Mouse (Mus musculus): ENCODE measurements at regions not wholly inside any gene's neighbourhood (a gene's known extent, or its start where the extent isn't known, plus 50 kb on each side); places are given as distances from the start of the nearest gene placed in this dataset.

DNA sequence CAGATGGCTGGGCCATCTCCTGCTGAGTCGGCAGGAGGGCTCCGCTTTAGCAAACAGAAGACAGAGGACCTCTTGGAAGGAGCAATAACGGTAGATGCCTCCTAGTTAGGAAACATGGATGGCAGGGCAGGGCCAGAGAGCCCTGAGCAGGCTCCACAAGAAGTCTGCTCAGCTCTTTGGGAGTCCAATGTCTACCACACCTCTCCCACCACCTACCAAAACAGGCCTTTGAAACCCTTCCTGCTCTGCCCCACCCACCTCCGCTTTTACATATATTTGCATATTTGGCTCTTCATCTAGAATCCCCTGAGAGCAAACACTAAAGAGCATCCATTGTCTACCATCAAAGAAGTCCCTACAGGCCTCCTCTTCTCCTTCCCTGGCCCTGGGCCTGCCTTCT lies 104.6 kb upstream of the Tle3 start:
- DNase-seq (ENCODE audit: low spot score): no peak

DNA sequence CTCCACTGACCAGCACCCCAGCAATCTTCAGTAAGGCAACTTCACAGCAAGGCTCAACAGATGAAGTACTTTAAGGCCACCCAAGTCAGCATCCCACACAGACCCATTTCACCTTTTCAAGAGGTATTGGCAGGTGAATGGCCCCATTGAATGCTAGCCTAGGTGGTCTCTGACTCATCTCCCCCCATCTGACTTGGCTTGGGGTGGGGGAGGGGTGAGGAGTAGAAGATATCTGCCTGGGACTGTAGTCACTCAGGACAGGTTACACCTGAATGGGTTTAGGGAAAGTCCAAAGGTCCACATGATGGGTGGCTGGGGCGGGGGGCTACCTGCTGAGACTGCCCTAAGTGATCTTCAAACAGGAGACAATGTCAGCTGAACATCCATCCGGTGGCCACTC lies 104.0 kb upstream of the Tle3 start:
- WGBS: 92% methylated on average over 2 of the region's 2 CpGs
- Histone ChIP-seq H3K27ac (ENCODE audit: low read depth, low read length) (no peak overlapping the region), H3K9me3 (ENCODE audit: control insufficient read depth, low read length) (no peaks in the 10 kb centered on the region), H3K36me3 (ENCODE audit: control insufficient read depth, insufficient read depth, low read length) (no peaks in the 10 kb centered on the region), H3K4me2 (ENCODE audit: low read depth, low read length, severe bottlenecking) (no peak overlapping the region), H3K9ac (ENCODE audit: low read length) (no peak overlapping the region), H3K27me3 (ENCODE audit: control insufficient read depth, insufficient read depth, low read length) (0 out of 2 replicates have a peak, but pooled peaks cover 2% of the 10 kb centered on the region), H3K4me1 (replicated peaks; ENCODE audit: control insufficient read depth, insufficient read depth, low read length) (0 out of 2 replicates have a peak, but pooled peaks cover 2% of the 10 kb centered on the region), H3K4me3 (ENCODE audit: low read depth, low read length) (no peak overlapping the region)
- ATAC-seq (replicated peaks; ENCODE audit: low FRiP score) (no peak), DNase-seq (ENCODE audit: low spot score) (no peak)

More for the DNA sequence above, 104.6 kb upstream of the Tle3 start:
- H3K36me3 ChIP-seq (ENCODE audit: control insufficient read depth, insufficient read depth, low read length): no peaks in the 10 kb centered on the region
- H3K27ac ChIP-seq (ENCODE audit: low read depth, low read length): no peak overlapping the region
- no peak overlapping the region for H3K9ac ChIP-seq (ENCODE audit: low read length)
- no peak overlapping the region for H3K4me3 ChIP-seq (ENCODE audit: low read depth, low read length)
- H3K27me3 ChIP-seq (ENCODE audit: control insufficient read depth, insufficient read depth, low read length): 0 out of 2 replicates have a peak, but pooled peaks cover 2% of the 10 kb centered on the region
- no peak overlapping the region for H3K4me2 ChIP-seq (ENCODE audit: low read depth, low read length, severe bottlenecking)
- H3K9me3 ChIP-seq (ENCODE audit: control insufficient read depth, low read length): no peaks in the 10 kb centered on the region
- H3K4me1 ChIP-seq (replicated peaks; ENCODE audit: control insufficient read depth, insufficient read depth, low read length): 0 out of 2 replicates have a peak, but pooled peaks cover 2% of the 10 kb centered on the region
- no peak for ATAC-seq (replicated peaks; ENCODE audit: low FRiP score)
- 77% methylated on average over 4 of the region's 4 CpGs for WGBS

DNA sequence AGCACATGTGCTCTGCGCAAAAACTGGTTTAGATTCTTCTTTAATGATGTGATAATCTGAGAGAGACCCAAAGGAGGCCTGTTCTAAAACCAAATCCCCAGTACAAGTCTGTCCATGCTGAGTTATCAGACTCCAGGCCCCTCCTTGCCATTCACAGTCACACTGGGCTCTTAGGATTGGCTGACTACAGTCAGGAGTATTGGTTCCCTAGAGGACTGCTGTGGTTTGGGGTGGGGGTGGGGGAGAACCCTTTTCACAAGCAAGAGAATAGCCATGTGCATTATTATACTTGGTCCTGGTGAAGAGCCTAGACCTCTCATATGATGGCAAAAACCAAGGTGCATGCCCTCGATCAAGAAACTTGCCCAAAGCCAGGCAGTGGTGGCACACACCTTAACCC lies 103.5 kb upstream of the Tle3 start:
- H3K9me3 ChIP-seq (ENCODE audit: control insufficient read depth, low read length): no peaks in the 10 kb centered on the region
- no peak for ATAC-seq (replicated peaks; ENCODE audit: low FRiP score)
- no peak overlapping the region for H3K4me3 ChIP-seq (ENCODE audit: low read depth, low read length)
- no peak overlapping the region for H3K9ac ChIP-seq (ENCODE audit: low read length)
- DNase-seq (ENCODE audit: low spot score): no peak
- no peak overlapping the region for H3K4me2 ChIP-seq (ENCODE audit: low read depth, low read length, severe bottlenecking)
- H3K36me3 ChIP-seq (ENCODE audit: control insufficient read depth, insufficient read depth, low read length): no peaks in the 10 kb centered on the region
- no peak overlapping the region for H3K27ac ChIP-seq (ENCODE audit: low read depth, low read length)
- 89% methylated on average over 2 of the region's 2 CpGs for WGBS
- H3K4me1 ChIP-seq (replicated peaks; ENCODE audit: control insufficient read depth, insufficient read depth, low read length): 0 out of 2 replicates have a peak, but pooled peaks cover 2% of the 10 kb centered on the region
- 0 out of 2 replicates have a peak, but pooled peaks cover 2% of the 10 kb centered on the region for H3K27me3 ChIP-seq (ENCODE audit: control insufficient read depth, insufficient read depth, low read length)

DNA sequence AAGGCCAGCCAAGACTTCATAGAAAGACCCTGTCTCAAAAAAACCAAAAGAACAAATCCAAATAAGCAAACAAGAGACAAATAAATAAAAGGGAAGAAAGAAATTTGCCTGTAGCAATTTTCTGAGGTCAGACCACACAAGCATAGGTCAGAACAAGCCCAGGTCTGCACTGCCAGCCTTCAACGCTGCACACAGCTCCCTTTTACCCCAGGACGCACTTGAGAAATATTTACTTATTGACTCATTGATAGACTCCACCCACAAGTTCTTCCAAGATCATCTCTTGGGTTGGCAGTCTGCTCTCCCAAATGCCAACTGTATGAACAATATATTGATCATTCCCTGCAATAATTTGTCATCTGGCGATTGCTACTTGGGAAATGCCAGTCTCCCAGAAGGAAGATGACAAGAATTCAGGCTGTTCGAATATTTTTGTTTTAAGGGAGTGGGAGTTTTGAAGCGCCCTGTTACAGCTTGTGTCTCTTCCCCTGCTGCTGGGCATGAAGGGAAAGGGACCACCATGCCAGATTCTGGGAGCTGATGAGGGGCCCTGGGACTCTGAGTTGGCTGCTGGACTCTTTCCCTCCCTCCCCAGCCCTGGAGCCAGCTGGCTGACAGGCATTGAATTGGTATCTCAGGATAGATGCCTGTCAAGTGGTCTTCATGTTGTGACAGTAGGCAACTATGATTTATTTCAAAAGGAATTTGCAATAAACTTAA lies 102.9 kb upstream of the Tle3 start:
- Histone ChIP-seq H3K27ac (ENCODE audit: low read depth, low read length) (no peak overlapping the region), H3K9ac (ENCODE audit: low read length) (no peak overlapping the region), H3K36me3 (ENCODE audit: control insufficient read depth, insufficient read depth, low read length) (no peaks in the 10 kb centered on the region), H3K27me3 (ENCODE audit: control insufficient read depth, insufficient read depth, low read length) (0 out of 2 replicates have a peak, but pooled peaks cover 2% of the 10 kb centered on the region), H3K9me3 (ENCODE audit: control insufficient read depth, low read length) (no peaks in the 10 kb centered on the region), H3K4me1 (replicated peaks; ENCODE audit: control insufficient read depth, insufficient read depth, low read length) (0 out of 2 replicates have a peak, but pooled peaks cover 2% of the 10 kb centered on the region), H3K4me3 (ENCODE audit: low read depth, low read length) (no peak overlapping the region), H3K4me2 (ENCODE audit: low read depth, low read length, severe bottlenecking) (no peak overlapping the region)
- WGBS: 85% methylated on average over 5 of the region's 5 CpGs
- ATAC-seq (replicated peaks; ENCODE audit: low FRiP score) (no peak), DNase-seq (ENCODE audit: low spot score) (no peak)

DNA sequence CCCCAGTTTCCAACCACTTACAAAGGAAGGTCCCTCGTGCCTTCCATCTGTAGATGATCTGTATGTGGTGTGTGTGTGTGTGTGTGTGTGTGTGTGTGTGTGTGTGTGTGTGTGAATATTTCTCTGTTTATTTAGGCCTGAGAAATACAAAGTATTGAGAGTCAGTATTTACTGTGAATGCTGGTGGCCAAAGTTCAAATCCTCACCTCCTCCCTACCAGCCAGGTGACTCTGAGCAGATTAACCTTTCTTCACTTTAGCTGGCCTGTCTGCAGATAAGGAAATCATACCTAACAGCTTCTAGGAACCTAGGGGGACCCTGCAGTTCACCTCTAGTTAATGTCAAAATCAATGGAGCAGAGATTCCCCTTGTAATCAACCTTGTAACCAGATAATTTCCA lies 100.9 kb upstream of the Tle3 start:
- 80% methylated on average over 1 of the region's 1 CpGs for WGBS

DNA sequence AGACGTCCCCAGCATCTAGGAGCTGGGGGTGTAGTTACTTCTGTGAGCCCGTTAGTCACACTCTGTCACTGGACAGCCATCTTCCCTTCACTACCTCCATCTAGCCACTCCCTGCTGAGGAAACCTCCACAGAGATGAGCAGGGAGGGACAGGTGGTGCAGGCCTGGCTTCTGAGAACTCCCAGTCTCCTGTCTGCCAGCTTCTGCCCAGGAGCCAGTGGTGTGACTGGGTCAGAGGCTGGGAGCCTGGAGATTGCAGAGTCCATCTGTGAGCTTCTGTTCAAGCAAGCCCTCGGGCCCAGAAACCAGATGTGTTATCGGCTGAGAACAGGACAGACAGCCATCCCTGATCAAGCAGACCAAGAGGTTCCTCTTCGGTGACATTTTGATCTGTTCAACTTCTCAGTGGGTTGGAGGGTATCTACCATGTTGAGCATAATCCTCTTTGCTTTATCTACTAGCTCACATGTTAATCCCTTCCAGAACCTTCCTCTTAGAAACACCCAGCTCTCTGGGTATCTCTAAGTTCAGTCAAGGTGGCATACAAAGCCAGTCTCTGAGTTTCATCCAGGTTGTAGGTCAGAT lies 100.3 kb upstream of the Tle3 start:
- no peak for DNase-seq (ENCODE audit: low spot score)
- no peak overlapping the region for H3K27ac ChIP-seq (ENCODE audit: low read depth, low read length)
- H3K36me3 ChIP-seq (ENCODE audit: control insufficient read depth, insufficient read depth, low read length): no peaks in the 10 kb centered on the region
- ATAC-seq (replicated peaks; ENCODE audit: low FRiP score): no peak
- H3K9ac ChIP-seq (ENCODE audit: low read length): no peak overlapping the region
- no peak overlapping the region for H3K4me2 ChIP-seq (ENCODE audit: low read depth, low read length, severe bottlenecking)
- 78% methylated on average over 5 of the region's 5 CpGs for WGBS
- H3K27me3 ChIP-seq (ENCODE audit: control insufficient read depth, insufficient read depth, low read length): 0 out of 2 replicates have a peak, but pooled peaks cover 2% of the 10 kb centered on the region
- no peak overlapping the region for H3K4me3 ChIP-seq (ENCODE audit: low read depth, low read length)
- H3K4me1 ChIP-seq (replicated peaks; ENCODE audit: control insufficient read depth, insufficient read depth, low read length): 0 out of 2 replicates have a peak, but pooled peaks cover 2% of the 10 kb centered on the region
- no peaks in the 10 kb centered on the region for H3K9me3 ChIP-seq (ENCODE audit: control insufficient read depth, low read length)

More for the DNA sequence above, 100.9 kb upstream of the Tle3 start:
- Histone ChIP-seq H3K36me3 (ENCODE audit: control insufficient read depth, insufficient read depth, low read length) (no peaks in the 10 kb centered on the region), H3K27ac (ENCODE audit: low read depth, low read length) (no peak overlapping the region), H3K9me3 (ENCODE audit: control insufficient read depth, low read length) (no peaks in the 10 kb centered on the region), H3K4me1 (replicated peaks; ENCODE audit: control insufficient read depth, insufficient read depth, low read length) (0 out of 2 replicates have a peak, but pooled peaks cover 2% of the 10 kb centered on the region), H3K9ac (ENCODE audit: low read length) (no peak overlapping the region), H3K4me3 (ENCODE audit: low read depth, low read length) (no peak overlapping the region), H3K27me3 (ENCODE audit: control insufficient read depth, insufficient read depth, low read length) (0 out of 2 replicates have a peak, but pooled peaks cover 2% of the 10 kb centered on the region), H3K4me2 (ENCODE audit: low read depth, low read length, severe bottlenecking) (no peak overlapping the region)
- no peak for DNase-seq (ENCODE audit: low spot score)
- ATAC-seq (replicated peaks; ENCODE audit: low FRiP score): no peak

DNA sequence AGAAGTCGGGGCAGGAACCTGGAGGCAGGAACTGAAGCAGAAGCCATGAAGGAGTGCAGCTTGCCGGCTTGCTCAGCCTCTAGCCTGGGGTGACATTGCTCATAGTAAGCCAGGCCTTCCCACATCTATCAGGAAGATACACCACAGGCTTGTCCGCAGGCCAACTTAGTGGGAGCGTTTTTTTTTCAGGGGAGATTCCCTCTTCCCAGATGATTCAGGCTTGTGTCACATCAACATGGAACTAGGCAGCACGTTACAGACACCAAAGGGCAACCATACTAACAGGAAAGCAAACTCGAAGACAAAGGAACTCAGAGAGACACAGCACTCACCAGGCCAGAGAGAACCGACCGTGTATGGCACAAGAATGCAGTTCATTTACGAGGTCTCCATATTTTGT lies 98.1 kb upstream of the Tle3 start:
- Histone ChIP-seq H3K36me3 (ENCODE audit: control insufficient read depth, insufficient read depth, low read length) (no peaks in the 10 kb centered on the region), H3K27ac (ENCODE audit: low read depth, low read length) (no peak overlapping the region), H3K4me2 (ENCODE audit: low read depth, low read length, severe bottlenecking) (no peak overlapping the region), H3K4me3 (ENCODE audit: low read depth, low read length) (no peak overlapping the region), H3K4me1 (replicated peaks; ENCODE audit: control insufficient read depth, insufficient read depth, low read length) (peaks cover 10% of the 10 kb centered on the region), H3K9ac (ENCODE audit: low read length) (no peak overlapping the region), H3K27me3 (ENCODE audit: control insufficient read depth, insufficient read depth, low read length) (0 out of 2 replicates have a peak, but pooled peaks cover 2% of the 10 kb centered on the region), H3K9me3 (ENCODE audit: control insufficient read depth, low read length) (no peaks in the 10 kb centered on the region)
- no peak for ATAC-seq (replicated peaks; ENCODE audit: low FRiP score)
- DNase-seq (ENCODE audit: low spot score): no peak
- WGBS: 84% methylated on average over 9 of the region's 9 CpGs

DNA sequence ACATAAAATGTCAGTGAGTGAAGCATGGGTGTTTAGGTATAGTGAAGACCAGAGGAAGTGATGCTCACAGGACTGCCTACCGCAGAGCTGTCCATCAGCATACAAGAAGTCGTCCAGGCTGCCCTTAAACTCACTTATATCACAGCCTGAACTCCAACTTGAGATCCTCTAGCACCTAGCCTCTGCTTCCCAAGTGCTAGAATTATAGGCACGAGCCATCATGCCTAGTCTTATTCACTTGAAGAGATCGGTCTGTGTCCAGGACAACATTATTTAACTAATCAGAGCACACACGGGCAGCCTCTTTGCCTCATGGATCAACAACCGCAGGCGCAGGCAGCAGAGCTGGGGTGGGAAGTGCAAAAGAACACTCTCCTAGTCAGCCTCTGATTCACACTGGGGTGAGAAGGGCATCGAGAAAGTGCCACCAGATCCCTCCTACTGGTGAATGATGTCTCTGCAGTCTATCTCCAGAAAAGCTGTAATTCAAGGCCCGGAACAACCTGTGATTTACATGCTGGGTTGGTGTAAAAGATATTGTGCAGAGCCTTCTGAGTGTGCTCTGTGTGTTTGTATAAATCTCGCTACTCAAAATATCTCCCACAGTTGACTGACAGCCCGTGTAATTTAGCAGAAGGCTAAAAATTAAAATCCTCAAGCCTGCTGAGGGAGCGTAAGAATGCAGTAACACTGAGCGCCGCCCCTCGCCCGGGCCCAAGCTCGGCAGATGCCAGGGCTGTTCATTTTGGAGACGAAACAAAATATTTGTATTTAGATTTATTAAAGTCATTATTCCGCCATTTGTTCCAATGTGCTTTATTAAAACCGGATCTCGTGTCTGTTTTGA lies 94.6 kb upstream of the Tle3 start:
- Histone ChIP-seq H3K4me1 (replicated peaks; ENCODE audit: control insufficient read depth, insufficient read depth, low read length) (peaks cover 17% of the 10 kb centered on the region), H3K27me3 (ENCODE audit: control insufficient read depth, insufficient read depth, low read length) (peaks cover 2% of the 10 kb centered on the region; the same call in 1 of the 2 replicates), H3K4me3 (ENCODE audit: low read depth, low read length) (no peak overlapping the region), H3K36me3 (ENCODE audit: control insufficient read depth, insufficient read depth, low read length) (no peaks in the 10 kb centered on the region), H3K4me2 (ENCODE audit: low read depth, low read length, severe bottlenecking) (peak overlapping the region; percentile 37; the same call in 1 of the 2 replicates), H3K9me3 (ENCODE audit: control insufficient read depth, low read length) (no peaks in the 10 kb centered on the region), H3K9ac (ENCODE audit: low read length) (no peak overlapping the region), H3K27ac (ENCODE audit: low read depth, low read length) (no peak overlapping the region)
- peak; percentile 53; the same call in 1 of the 2 replicates for ATAC-seq (replicated peaks; ENCODE audit: low FRiP score)
- DNase-seq (ENCODE audit: low spot score): peak; percentile 71
- 9% methylated on average over 21 of the region's 21 CpGs for WGBS

All from forebrain, embryonic 11.5 days (tissue).